Mouse (Mus musculus) midbrain, embryonic 15.5 days (tissue): ENCODE measurements around the gene Esyt1. TPM values are rescaled to one million over a fixed set of nuclear protein-coding genes. Genes with fewer than 3 reads are reported as not detected.
"Not testable (repeated sequence)": the region's sequence is repeated elsewhere in the genome, so short reads cannot be mapped to it uniquely, and the experiment has no call there.

ENCODE experiments used
- ATAC-seq: fragments of 200-750 bp; cut with Nextera tagmentation; replicated peaks from 2 replicates; pipeline ENCODE4 v1.8.0; 2017; ENCODE audit warnings: moderate TSS enrichment
- H3K27ac ChIP-seq: fragments of 300-500 bp; sonication (generic); 2 replicates; pipeline ENCODE4 v1.5.1; 2015; ENCODE audit warnings: mild to moderate bottlenecking, inconsistent platforms
- H3K27me3 ChIP-seq: fragments of 300-500 bp; sonication (generic); replicated peaks from 2 replicates; pipeline ENCODE4 v1.6.1; 2015; ENCODE audit warnings: inconsistent platforms
- H3K36me3 ChIP-seq: fragments of 300-500 bp; sonication (generic); replicated peaks from 2 replicates; pipeline ENCODE4 v1.6.1; 2015; ENCODE audit warnings: inconsistent platforms
- H3K4me1 ChIP-seq: fragments of 300-500 bp; sonication (generic); 2 replicates; pipeline ENCODE4 v1.6.1; 2015; ENCODE audit warnings: inconsistent platforms
- H3K4me2 ChIP-seq: fragments of 300-500 bp; sonication (generic); 2 replicates; pipeline ENCODE4 v1.6.1; 2015; ENCODE audit warnings: inconsistent platforms, mild to moderate bottlenecking, moderate library complexity
- H3K4me3 ChIP-seq: fragments of 300-500 bp; sonication (generic); 2 replicates; pipeline ENCODE4 v1.5.1; 2015; ENCODE audit warnings: mild to moderate bottlenecking, inconsistent platforms
- H3K9ac ChIP-seq: fragments of 300-500 bp; sonication (generic); 2 replicates; pipeline ENCODE4 v1.6.1; 2015; ENCODE audit warnings: mild to moderate bottlenecking, inconsistent platforms
- H3K9me3 ChIP-seq: fragments of 300-500 bp; sonication (generic); 2 replicates; pipeline ENCODE4 v1.6.1; 2016; ENCODE audit warnings: inconsistent platforms
- WGBS: fragments of 180-500 bp; shearing (Covaris S2); methylation state at CpG from one replicate; pipeline ENCODE4 v1.1.7; 2015; ENCODE audit warnings: mixed read lengths; 5-methylcytosine and 5-hydroxymethylcytosine counted together
- polyA plus RNA-seq: library from polyadenylated mRNA; unstranded; fragments of >200 nt; fragmentation: Nextera tagmentation; extraction: Ambion mirVana; gene quantifications from 2 replicates; pipeline ENCODE4 v1.2.1, GENCODE M21; 2015

The Esyt1 gene
- polyA plus RNA-seq: 10.5 and 11.1 TPM in 2 replicates

DNA sequence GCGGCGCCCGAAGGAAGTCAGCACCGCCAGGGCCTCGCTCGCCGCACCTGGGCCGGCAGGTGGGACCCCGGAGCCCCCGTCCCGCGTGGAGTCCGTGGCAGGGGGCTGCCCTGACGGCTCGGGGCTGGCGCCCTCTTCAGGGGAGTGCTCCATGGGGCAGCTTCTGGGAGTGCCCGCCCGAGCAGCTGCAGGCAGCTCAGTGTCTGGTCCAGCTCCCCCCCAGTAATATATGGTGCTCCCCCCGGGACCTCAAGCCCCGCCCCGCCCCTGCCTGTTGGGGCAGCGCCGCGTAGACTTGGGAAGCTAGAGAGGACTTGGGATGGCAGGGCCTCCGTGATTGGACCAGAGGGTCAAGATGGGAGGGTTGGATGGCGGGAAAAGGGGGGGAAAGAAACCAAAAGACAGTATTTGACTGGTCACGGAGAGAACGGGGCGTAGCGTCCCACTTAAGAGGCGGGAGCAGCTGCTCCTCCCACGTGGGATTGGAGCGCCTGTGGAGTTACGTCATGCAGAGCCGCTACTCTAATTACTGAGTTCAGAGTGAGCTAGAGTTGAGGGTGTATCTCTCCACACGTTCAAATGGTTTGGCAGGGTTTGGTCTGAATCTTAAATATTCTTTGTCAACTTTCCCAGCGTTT lies at the start of gene Esyt1:
TSS of gene Esyt1 (minus strand) at position 201 of the 638 bp plus-strand sequence.
- no peaks in the 10 kb centered on the region for H3K36me3 ChIP-seq
- WGBS: under 1% methylated on average over 37 of the region's 37 CpGs
- peak within 1 kb of the TSS; percentile 65 for H3K9ac ChIP-seq
- no peaks in the 10 kb centered on the region for H3K9me3 ChIP-seq
- peak within 1 kb of the TSS; percentile 100 for H3K4me2 ChIP-seq
- H3K27me3 ChIP-seq: peaks cover 6% of the 10 kb centered on the region; the same call in 1 of the 2 replicates
- peaks cover 27% of the 10 kb centered on the region for H3K4me1 ChIP-seq
- H3K4me3 ChIP-seq: peak within 1 kb of the TSS; percentile 67
- peak; percentile 94 for ATAC-seq
- peak within 1 kb of the TSS; percentile 61 for H3K27ac ChIP-seq

DNA sequence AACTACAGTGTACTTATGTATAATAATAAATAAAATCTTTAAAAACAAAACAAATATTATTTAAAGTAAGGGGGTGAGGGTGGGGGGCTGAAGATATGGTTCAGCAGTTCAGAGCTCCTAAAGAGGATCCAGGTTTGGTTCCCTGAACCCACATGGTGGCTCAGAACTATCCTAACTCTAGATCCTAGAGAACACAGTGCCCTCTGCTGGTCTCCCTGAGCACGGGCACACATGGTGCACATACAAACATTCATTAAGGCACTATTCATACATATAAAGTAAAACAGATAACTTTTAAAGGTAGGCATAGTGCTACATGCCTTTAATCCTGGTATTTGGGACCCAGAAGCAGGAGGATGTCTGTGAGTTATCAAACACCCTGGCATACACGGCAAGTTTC lies 49.4 kb upstream of the Esyt1 start:
- no peak overlapping the region for H3K9ac ChIP-seq
- no peak overlapping the region for H3K27ac ChIP-seq
- WGBS: 94% methylated on average over 2 of the region's 2 CpGs
- no peak overlapping the region for H3K4me2 ChIP-seq
- H3K36me3 ChIP-seq: no peaks in the 10 kb centered on the region
- H3K4me3 ChIP-seq: no peak overlapping the region
- H3K27me3 ChIP-seq: no peaks in the 10 kb centered on the region
- no peak for ATAC-seq
- no peaks in the 10 kb centered on the region for H3K4me1 ChIP-seq
- H3K9me3 ChIP-seq: no peaks in the 10 kb centered on the region

DNA sequence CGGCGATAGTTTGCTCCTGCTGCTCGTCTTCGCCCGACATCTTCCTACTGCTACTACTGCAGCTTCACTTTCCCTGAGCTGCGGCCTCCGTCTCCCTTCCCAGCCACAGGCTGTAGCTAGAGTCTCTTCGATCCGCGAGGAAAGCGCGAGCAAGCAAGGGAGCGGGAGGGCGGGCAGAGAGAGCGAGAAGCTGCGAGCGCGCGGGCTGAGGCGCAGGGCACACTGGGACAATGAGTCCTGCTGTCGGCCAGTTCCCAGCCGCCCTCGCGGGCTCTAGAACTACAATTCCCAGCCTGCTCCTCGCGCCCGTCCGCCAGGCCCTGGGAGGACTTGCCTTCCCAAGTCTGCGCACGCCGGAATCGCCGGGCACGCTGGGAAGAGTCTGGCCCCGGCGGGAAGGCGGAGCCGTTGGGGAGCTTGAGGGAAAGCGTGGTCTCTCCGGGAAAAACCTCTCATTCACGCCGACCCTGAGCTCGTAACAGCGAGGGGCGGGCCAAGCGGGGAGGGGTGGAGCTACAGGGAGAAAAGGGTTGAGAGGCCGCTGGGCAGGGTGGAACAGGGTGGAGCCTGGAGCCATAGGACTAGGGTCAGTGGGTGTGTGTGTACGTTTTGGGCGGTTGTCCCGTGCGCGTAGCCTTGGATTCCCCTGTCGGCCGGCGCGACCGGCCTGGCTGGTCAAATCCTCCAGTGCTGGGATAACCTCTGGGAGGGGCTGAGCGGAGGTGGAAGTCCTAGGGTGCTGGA lies 40.3 kb upstream of the Esyt1 start, which contains the start of gene Pa2g4:
TSS of gene Pa2g4 (minus strand) at position 200 of the 744 bp plus-strand sequence.
- Histone ChIP-seq H3K9ac (peak within 1 kb of the TSS; percentile 93), H3K9me3 (no peaks in the 10 kb centered on the region), H3K4me3 (peak within 1 kb of the TSS; percentile 89), H3K27ac (peak within 1 kb of the TSS; percentile 95), H3K36me3 (peaks cover 7% of the 10 kb centered on the region), H3K27me3 (no peaks in the 10 kb centered on the region), H3K4me1 (peaks cover 23% of the 10 kb centered on the region), H3K4me2 (peak within 1 kb of the TSS; percentile 97)
- peak; percentile 99 for ATAC-seq
- under 1% methylated on average over 58 of the region's 58 CpGs for WGBS

DNA sequence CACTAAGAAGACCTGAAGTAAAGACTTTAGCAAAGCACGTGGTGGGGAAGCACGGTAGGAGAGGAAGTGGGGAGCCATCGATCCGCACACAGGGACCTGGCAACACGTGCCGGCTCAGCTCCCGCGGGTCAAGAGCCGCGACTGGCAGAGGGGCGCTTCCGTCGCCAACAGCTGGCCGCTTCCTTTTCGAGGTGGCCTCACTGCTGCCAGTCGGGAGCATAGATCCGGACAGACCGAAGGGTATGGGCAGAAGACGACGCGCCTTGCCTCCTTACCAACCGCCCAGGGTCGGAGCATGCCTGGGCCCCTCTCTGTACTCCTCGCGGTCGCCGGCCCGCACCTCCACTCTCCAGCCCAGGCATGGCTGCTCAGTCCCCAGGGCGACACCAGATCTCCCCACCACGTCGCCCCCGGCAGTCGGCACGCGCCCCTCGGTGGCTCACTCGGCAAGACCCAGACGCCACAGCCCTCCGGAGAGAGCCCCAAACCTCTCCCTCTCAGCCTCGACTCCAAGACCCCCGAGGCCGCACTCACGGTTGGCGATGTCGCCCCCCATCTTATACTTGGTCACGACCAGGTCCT lies 39.6 kb upstream of the Esyt1 start:
- H3K36me3 ChIP-seq: peaks cover 14% of the 10 kb centered on the region
- no peaks in the 10 kb centered on the region for H3K27me3 ChIP-seq
- H3K4me3 ChIP-seq: peak overlapping the region; percentile 89
- peak overlapping the region; percentile 97 for H3K4me2 ChIP-seq
- peak; percentile 64 for ATAC-seq
- H3K4me1 ChIP-seq: peaks cover 23% of the 10 kb centered on the region
- H3K9ac ChIP-seq: peak overlapping the region; percentile 93
- H3K9me3 ChIP-seq: no peaks in the 10 kb centered on the region
- peak overlapping the region; percentile 95 for H3K27ac ChIP-seq
- WGBS: 1% methylated on average over 46 of the region's 46 CpGs

DNA sequence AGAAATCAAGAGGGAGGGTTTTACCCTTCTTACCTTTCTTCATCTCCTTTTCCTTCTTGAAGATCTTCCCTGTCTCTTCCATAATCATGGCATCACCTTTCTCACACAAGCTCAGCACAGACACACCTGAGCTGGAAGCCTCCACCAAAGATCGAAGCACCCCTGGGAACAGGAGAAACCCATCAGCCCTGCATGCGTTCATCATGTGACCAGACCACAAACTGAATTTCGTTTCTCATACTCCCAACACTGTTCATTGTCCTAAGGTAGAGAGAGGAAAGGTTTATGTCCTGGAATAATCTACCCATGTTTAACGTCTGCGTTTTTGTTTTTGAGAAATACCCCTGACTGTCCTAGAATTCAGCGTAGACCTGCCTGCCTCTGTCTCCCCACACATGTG lies 37.9 kb upstream of the Esyt1 start:
- no peaks in the 10 kb centered on the region for H3K27me3 ChIP-seq
- H3K4me1 ChIP-seq: peaks cover 23% of the 10 kb centered on the region
- H3K4me3 ChIP-seq: no peak overlapping the region
- H3K4me2 ChIP-seq: no peak overlapping the region
- H3K9me3 ChIP-seq: no peaks in the 10 kb centered on the region
- peak overlapping the region; percentile 29; the same call in 1 of the 2 replicates for H3K9ac ChIP-seq
- H3K36me3 ChIP-seq: peaks cover 31% of the 10 kb centered on the region
- 95% methylated on average over 6 of the region's 6 CpGs for WGBS
- no peak overlapping the region for H3K27ac ChIP-seq
- ATAC-seq: no peak

DNA sequence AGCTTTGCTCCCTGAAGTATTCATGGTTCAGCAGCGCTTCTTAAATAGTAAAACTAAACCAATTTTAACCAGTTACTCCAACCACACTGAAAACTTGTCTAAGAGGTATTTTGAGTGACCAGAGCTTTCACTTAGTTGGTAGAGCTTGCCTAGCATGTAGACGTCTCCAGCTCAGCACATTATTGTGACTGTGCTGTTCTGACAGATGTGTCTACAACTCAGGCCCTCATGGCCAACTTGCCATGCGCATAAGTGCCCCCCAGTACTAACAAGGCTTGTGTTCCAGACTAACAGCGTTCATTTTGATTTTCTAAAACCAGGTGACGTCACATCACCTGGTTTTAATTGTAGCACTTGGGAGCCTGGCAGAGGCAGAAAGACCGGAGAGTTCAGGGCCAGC lies 31.3 kb upstream of the Esyt1 start:
- Histone ChIP-seq H3K4me2 (no peak overlapping the region), H3K9me3 (no peaks in the 10 kb centered on the region), H3K27ac (no peak overlapping the region), H3K4me3 (no peak overlapping the region), H3K36me3 (peaks cover 39% of the 10 kb centered on the region), H3K9ac (no peak overlapping the region), H3K27me3 (no peaks in the 10 kb centered on the region), H3K4me1 (no peaks in the 10 kb centered on the region)
- WGBS: 87% methylated on average over 6 of the region's 6 CpGs
- no peak for ATAC-seq

DNA sequence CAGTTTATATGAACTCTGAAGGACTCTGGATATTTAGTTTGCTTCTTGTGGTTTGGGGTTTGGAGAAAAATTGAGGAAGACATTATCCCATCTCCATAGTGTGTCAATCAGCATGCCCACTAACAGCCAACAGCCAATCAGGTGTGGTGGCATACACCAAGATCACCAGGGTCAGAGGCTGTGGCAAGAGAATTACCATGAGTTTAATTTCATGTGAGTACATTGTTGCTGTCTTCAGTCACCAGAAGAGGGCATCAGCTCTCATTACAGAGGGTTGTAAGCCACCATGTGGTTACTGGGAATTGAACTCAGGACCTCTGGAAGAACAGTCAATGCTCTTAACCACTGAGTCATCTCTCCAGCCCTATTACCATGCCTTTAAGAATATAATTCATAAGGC lies 30.6 kb upstream of the Esyt1 start:
- Histone ChIP-seq H3K9ac (no peak overlapping the region), H3K27ac (no peak overlapping the region), H3K9me3 (no peaks in the 10 kb centered on the region), H3K4me2 (no peak overlapping the region), H3K4me1 (no peaks in the 10 kb centered on the region), H3K27me3 (no peaks in the 10 kb centered on the region), H3K4me3 (no peak overlapping the region), H3K36me3 (peaks cover 38% of the 10 kb centered on the region)
- ATAC-seq: no peak

DNA sequence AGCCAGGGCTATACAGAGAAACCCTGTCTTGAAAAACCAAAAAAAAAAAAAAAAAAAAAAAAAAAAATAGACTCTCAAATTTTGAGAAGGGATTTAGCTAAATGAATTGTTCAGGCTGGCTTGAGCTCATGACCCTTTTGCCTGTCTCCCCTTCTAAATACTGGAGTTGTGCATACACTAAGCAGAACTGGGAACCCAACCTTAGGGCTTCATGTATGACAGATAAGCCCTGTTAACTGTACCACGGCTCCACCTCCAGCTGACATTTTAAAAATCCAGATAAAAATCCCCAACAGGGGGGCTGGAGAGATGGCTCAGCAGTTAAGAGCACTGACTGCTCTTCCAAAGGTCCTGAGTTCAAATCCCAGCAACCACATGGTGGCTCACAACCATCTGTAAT lies 29.9 kb upstream of the Esyt1 start:
- H3K4me1 ChIP-seq, H3K27me3 ChIP-seq, H3K9me3 ChIP-seq, H3K4me2 ChIP-seq, ATAC-seq, H3K27ac ChIP-seq, H3K9ac ChIP-seq, H3K4me3 ChIP-seq: not testable (repeated sequence)
- WGBS: 86% methylated on average over 1 of the region's 1 CpGs
- peaks cover 31% of the 10 kb centered on the region for H3K36me3 ChIP-seq

DNA sequence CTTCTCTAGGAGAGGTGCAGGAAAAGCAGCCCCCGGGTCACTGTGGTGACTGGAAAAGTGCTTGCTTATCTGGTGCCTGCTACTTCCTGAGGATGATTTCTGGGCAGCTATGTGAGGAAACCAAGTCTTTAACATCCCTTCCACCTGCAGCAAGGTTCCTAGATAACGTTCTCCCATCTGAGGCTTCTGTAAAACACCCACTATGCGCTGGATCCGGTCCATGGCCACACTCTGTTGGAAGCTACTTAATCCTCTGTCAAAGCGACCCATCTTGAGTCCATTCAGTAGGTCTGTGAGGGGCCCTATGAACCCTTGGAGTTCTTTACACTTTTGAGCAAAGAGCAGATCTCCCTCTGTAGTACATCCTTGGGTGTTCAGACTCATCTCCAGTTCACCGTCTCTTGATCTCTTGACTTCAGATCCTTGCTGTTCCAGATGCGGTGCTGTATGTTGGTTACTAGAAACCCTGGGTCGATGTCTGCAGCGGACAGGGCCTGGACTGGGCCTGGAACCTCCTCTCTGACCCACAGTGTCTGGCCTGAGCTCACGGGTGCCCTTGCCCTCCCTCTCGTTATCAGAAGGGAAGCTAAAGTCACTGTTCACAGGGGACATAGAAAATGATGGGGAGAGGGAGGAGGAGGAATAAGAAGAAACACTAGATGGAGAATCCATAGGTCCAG lies 24.6 kb upstream of the Esyt1 start:
- not testable (repeated sequence) for H3K9ac ChIP-seq, H3K36me3 ChIP-seq, ATAC-seq, H3K27me3 ChIP-seq, H3K4me3 ChIP-seq, H3K9me3 ChIP-seq, H3K4me2 ChIP-seq
- Histone ChIP-seq H3K27ac (peak overlapping the region; percentile 97; the same call in 1 of the 2 replicates), H3K4me1 (peaks cover 12% of the 10 kb centered on the region)
- WGBS: 92% methylated on average over 11 of the region's 11 CpGs

DNA sequence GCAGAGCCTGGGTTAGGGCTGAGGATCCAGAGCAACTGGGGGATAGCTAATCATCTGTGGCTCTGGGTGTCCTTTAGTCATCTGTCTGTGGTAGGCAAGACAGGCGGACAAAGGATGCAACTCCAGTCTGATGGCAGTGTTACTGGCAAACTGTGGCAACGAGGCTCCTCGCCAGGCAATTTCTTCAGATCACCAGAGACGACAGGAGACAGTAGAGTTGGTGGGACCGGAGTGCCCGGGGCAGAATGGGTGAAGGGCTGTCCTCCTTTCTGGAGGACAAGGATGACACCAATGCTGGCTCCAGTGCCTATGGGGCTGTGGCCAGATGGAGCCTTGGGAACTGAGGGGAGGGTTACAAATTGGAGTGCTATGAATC lies 24.0 kb upstream of the Esyt1 start:
- not testable (repeated sequence) for ATAC-seq, H3K4me3 ChIP-seq, H3K9me3 ChIP-seq, H3K27me3 ChIP-seq, H3K36me3 ChIP-seq, H3K9ac ChIP-seq
- WGBS: 65% methylated on average over 6 of the region's 6 CpGs
- H3K4me2 ChIP-seq: peak overlapping the region; percentile 71; the same call in 1 of the 2 replicates
- peaks cover 12% of the 10 kb centered on the region for H3K4me1 ChIP-seq
- peak overlapping the region; percentile 97 for H3K27ac ChIP-seq

DNA sequence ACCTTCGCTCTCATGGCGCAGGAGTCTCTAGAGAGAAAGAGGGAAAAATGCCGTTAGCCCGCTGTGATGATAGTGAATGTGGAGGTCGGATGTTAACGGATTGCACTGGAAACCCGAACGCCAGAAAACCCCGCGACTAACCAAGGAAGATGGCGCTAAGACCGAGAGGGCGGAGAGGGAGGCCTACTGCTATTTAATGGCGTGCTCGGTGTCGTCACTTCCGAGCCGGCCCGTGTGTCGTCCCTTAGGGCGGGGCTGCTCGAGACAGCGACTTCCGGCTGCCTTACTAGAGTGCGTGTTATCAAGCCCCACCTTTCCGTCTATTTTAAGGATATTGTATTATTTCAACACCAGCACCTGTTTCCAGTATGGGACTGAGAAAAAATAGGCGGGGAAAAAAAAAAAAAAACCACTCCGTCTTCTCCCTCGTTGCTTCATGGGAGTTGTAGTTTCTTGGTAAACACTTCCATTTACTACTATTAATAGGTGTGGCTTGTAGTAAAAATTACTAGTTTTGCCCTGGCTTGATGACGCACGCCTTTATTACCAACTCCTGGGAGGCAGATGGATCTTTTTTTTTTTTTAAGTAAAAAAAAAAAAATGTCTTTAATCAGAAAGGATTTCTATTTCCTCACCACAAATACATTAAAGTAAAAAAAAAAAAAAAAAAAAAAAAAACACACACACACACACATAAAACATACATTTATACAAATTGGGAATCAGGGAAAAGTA lies 23.4 kb upstream of the Esyt1 start, which contains the start of gene Rpl41:
TSS of gene Rpl41 (minus strand) at position 359 of the 735 bp plus-strand sequence.
- peak within 1 kb of the TSS; percentile 71 for H3K4me2 ChIP-seq
- no peaks in the 10 kb centered on the region for H3K9me3 ChIP-seq
- peaks cover 13% of the 10 kb centered on the region for H3K36me3 ChIP-seq
- peak within 1 kb of the TSS; percentile 76 for H3K9ac ChIP-seq
- H3K27ac ChIP-seq: peak within 1 kb of the TSS; percentile 97
- under 1% methylated on average over 31 of the region's 31 CpGs for WGBS
- H3K4me1 ChIP-seq: peaks cover 13% of the 10 kb centered on the region
- ATAC-seq: peak; percentile 92
- peak within 1 kb of the TSS; percentile 68 for H3K4me3 ChIP-seq
- no peaks in the 10 kb centered on the region for H3K27me3 ChIP-seq
